In the genomic region with DNA sequence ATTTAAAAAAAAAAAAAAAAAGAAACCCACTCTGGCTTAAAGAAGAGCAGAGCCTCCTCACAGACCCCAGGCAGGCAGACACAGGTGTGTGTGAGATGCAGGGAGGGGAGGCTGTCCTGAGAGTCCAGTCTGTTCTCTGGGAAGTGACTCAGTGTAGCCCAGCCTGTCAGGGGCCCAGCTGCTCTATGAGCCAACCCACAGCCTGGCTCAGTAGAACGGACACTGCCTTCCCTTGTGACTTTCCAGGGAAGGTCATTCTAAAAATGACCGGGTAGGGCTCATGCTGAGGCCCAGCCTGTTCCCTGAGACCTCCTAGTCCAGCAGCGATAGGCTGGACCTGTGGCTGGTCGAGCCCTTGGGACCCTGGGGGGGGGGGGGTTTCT, we compare ENCODE assay signal across 16 mouse cellular contexts.
DNase-seq lines count a peak whose midpoint lies in the region; ATAC-seq lines count a peak whose summit lies in the region.
"Had no signal": no experiment of that assay in that cellular context is flagged by ENCODE, and none has a peak within 500 bp of the region (broad histone marks: within the 10 kb centered on the region; RNA-seq: fewer than 3 reads in every experiment).

No protein-coding gene starts in this region.

- peaks cover 30% of the 10 kb centered on the region for H3K4me1 ChIP-seq in heart, embryonic 10.5 days
- H3K4me1 ChIP-seq in hindbrain, embryonic 12.5 days: peaks cover 21% of the 10 kb centered on the region
- peaks cover 25% of the 10 kb centered on the region for H3K4me1 ChIP-seq in neural tube, embryonic 13.5 days (replicated peaks)
- H3K4me1 ChIP-seq: liver, embryonic 15.5 days had no signal

- no peaks in the 10 kb centered on the region for H3K36me3 ChIP-seq in heart, embryonic 10.5 days
- no peaks in the 10 kb centered on the region for H3K36me3 ChIP-seq in hindbrain, embryonic 12.5 days
- no peaks in the 10 kb centered on the region for H3K36me3 ChIP-seq in neural tube, embryonic 13.5 days
- H3K36me3 ChIP-seq: liver, embryonic 15.5 days had no signal

- no peak overlapping the region for H3K9ac ChIP-seq in hindbrain, embryonic 12.5 days
- 0 out of 2 replicates have a peak overlapping the region, but pooled peaks have one; percentile 22 for H3K9ac ChIP-seq in neural tube, embryonic 13.5 days
- H3K9ac ChIP-seq: liver, embryonic 15.5 days had no signal

- 0 out of 2 replicates have a peak, but pooled peaks have one; percentile 68 for ATAC-seq in hindbrain, embryonic 12.5 days (ENCODE audit: low FRiP score)
- 0 out of 2 replicates have a peak, but pooled peaks have one; percentile 45 for ATAC-seq in neural tube, embryonic 13.5 days (ENCODE audit: low read depth)
- ATAC-seq: CD4-positive, CD25-positive, alpha-beta regulatory T cell, adult 4 months; Patski had no signal

- no peak overlapping the region for H3K4me3 ChIP-seq in heart, embryonic 10.5 days
- no peak overlapping the region for H3K4me3 ChIP-seq in hindbrain, embryonic 12.5 days
- no peak overlapping the region for H3K4me3 ChIP-seq in neural tube, embryonic 13.5 days
- H3K4me3 ChIP-seq: layer of hippocampus, adult 2 months; liver, embryonic 15.5 days had no signal

- intact Hi-C loops in heart, postnatal 25 days (cut with DNase I): no loop called here

- H3K27ac ChIP-seq in heart, embryonic 10.5 days: peak overlapping the region; percentile 86
- H3K27ac ChIP-seq in hindbrain, embryonic 12.5 days: 0 out of 2 replicates have a peak overlapping the region, but pooled peaks have one; percentile 30
- peak overlapping the region; percentile 74 for H3K27ac ChIP-seq in neural tube, embryonic 13.5 days (replicated peaks)
- H3K27ac ChIP-seq: layer of hippocampus, adult 2 months; liver, embryonic 15.5 days had no signal

- 0 out of 2 replicates have a peak overlapping the region, but pooled peaks have one; percentile 15 for H3K4me2 ChIP-seq in hindbrain, embryonic 12.5 days (replicated peaks)
- 0 out of 2 replicates have a peak overlapping the region, but pooled peaks have one; percentile 9 for H3K4me2 ChIP-seq in neural tube, embryonic 13.5 days
- H3K4me2 ChIP-seq: liver, embryonic 15.5 days had no signal

- no peaks in the 10 kb centered on the region for H3K9me3 ChIP-seq in heart, embryonic 10.5 days
- H3K9me3 ChIP-seq in hindbrain, embryonic 12.5 days (replicated peaks): no peaks in the 10 kb centered on the region
- H3K9me3 ChIP-seq in neural tube, embryonic 13.5 days: no peaks in the 10 kb centered on the region
- H3K9me3 ChIP-seq: liver, embryonic 15.5 days had no signal

- DNase-seq in heart, adult 11 months: peak; percentile 95
- no peak for DNase-seq in heart, postnatal 25 days (ENCODE audit: low spot score)
- DNase-seq in heart, embryonic 10.5 days (ENCODE audit: low spot score): no peak
- no peak for DNase-seq in kidney, adult 18-20 months
- no peak for DNase-seq in adrenal gland, adult 8-10 months
- DNase-seq: adrenal gland, adult 2 months; gastrocnemius, postnatal 36 days; kidney, adult 9 months; right cerebral cortex, postnatal 14 days; thymus, postnatal 36 days had no signal

- H3K27me3 ChIP-seq in heart, embryonic 10.5 days (ENCODE audit: insufficient read depth, poor library complexity, severe bottlenecking): peaks cover 4% of the 10 kb centered on the region; the same call in 1 of the 2 replicates
- peaks cover 5% of the 10 kb centered on the region; the same call in 1 of the 2 replicates for H3K27me3 ChIP-seq in hindbrain, embryonic 12.5 days
- no peaks in the 10 kb centered on the region for H3K27me3 ChIP-seq in neural tube, embryonic 13.5 days
- H3K27me3 ChIP-seq: liver, embryonic 15.5 days had no signal

- WGBS in heart, embryonic 10.5 days: 27% methylated on average over 4 of the region's 4 CpGs
- WGBS in hindbrain, embryonic 12.5 days: 24% methylated on average over 4 of the region's 4 CpGs
- WGBS in neural tube, embryonic 13.5 days: 29% methylated on average over 4 of the region's 4 CpGs

Comparison
In these comparisons a context has a peak if more than half of its experiments do, and no peak if none do; other contexts are left out.
1. H3K27ac ChIP-seq: peak in every context shown above with its lines; median percentile 86 in heart, embryonic 10.5 days; 74 in neural tube, embryonic 13.5 days; 30 in hindbrain, embryonic 12.5 days.